Mouse (Mus musculus) testis, adult 2 months (tissue): ENCODE results near the gene 1700025G04Rik.

Source experiments
- CTCF ChIP-seq: fragments of 200-500 bp; IDR thresholded peaks from 2 replicates; pipeline ENCODE4 v1.5.1; 2012; ENCODE audit warnings: low read depth, mild to moderate bottlenecking, inconsistent platforms, low read length, moderate library complexity; ENCODE audit not compliant: control insufficient read depth, insufficient read depth, insufficient replicate concordance
- POLR2A ChIP-seq: fragments of 200-500 bp; IDR thresholded peaks from 2 replicates; pipeline ENCODE4 v1.6.1; 2012; ENCODE audit warnings: low read depth, mild to moderate bottlenecking, inconsistent platforms, low read length, moderate library complexity; ENCODE audit not compliant: control insufficient read depth

DNA sequence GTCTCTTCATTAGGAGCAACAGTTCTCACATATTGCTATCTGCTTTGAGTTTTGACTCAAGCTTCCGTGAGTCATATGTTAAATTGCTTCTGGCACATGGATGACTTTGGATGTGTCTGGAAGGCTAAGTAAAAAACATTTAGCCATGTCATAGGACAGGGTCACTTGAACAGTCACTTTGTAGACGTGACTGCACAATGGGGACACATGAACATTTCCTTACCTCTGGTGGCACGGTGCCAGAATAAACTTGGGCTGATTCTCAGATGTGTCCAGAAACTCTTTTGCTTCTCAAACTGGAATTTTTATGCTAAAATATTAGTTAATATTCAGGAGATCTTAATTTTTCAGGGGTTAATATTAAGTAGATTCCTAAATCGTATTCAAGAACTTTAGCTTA, 49.6 kb upstream of the 1700025G04Rik start:
- TF ChIP-seq POLR2A, result no peak
- no peak for TF ChIP-seq CTCF
